Mouse (Mus musculus) Muller cell, postnatal 12 days (primary cell): ENCODE results near the gene Gpr152.
A peak's percentile ranks its signal among the peaks of the same experiment; 100 is the strongest.

Experiments
- DNase-seq: peaks from one replicate; pipeline ENCODE4 v3.0.0-alpha.2; 2015; ENCODE audit errors: inconsistent ontology term

The Gpr152 gene

DNA sequence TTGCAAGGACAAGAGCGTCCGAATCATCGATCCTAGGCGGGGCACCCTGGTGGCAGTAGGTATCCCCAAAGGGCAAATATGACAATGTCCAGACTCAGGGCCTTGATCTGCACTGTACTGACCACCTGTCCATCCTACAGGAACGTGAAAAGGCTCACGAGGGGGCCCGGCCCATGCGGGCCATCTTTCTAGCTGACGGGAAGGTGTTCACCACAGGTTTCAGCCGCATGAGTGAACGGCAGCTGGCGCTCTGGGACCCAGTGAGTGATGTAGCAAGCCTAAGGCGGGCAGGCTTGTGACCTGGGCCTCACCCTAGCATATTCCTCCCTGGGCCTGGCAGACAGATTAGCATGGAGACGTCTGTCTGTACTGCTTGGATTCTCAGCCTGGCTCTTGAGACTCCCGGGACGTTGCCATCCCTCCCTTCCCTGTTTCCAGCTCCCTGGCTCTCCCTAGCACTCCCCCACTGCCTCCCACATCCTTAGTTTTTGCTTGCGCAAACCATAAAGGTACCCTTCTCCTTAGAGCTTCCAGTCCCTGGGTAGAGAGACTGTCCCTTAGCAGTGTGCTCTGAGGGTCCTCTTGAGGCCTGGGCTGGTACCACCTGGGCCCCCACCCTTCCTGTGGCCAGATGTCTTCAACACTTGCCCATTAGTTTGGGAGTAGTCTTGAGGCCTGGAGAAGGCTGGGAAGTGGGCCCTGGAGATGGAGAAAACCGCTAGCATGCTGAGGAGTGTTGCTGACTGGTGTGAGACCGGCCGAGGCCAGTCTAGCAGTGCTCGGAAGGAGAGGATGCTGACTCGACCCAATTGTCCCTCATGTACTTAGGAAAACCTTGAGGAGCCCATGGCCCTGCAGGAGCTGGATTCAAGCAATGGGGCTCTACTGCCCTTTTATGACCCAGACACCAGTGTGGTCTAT lies 11.2 kb downstream of the Gpr152 start:
- no peak for DNase-seq

DNA sequence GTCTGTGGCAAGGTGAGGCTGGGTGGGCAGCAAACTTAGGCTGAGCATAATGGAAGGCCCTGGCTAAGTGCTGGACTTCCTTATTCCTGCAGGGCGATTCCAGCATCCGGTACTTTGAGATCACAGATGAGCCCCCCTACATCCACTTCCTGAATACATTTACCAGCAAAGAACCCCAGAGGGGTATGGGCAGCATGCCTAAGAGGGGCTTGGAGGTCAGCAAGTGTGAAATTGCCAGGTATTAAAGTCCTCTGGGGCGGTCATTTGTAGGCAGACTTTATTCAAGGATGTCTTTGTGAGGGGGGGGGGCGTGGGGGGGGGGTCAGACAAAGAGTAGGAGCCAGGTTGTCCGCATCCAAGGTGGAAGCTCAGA lies 11.9 kb downstream of the Gpr152 start:
- no peak for DNase-seq

DNA sequence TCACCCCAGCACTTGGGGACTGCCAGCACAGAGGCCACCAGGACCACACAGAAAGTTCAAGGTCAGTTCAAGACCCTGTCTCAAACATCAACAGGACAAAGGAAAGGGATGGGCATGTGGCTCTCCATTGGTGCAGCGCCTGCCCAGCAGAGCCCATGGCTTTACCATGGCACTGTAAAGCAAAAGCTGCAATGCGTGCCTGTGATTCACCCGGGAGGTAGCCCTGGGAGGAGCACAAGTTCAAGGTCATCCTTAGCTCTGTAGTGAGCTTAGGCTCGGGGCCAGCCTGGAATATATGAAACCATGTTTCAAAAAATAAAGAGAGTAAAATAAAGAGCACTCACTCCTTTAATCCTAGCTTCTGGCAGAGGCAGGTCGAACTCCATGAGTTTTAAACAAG lies 12.3 kb downstream of the Gpr152 start:
- DNase-seq, result no peak

DNA sequence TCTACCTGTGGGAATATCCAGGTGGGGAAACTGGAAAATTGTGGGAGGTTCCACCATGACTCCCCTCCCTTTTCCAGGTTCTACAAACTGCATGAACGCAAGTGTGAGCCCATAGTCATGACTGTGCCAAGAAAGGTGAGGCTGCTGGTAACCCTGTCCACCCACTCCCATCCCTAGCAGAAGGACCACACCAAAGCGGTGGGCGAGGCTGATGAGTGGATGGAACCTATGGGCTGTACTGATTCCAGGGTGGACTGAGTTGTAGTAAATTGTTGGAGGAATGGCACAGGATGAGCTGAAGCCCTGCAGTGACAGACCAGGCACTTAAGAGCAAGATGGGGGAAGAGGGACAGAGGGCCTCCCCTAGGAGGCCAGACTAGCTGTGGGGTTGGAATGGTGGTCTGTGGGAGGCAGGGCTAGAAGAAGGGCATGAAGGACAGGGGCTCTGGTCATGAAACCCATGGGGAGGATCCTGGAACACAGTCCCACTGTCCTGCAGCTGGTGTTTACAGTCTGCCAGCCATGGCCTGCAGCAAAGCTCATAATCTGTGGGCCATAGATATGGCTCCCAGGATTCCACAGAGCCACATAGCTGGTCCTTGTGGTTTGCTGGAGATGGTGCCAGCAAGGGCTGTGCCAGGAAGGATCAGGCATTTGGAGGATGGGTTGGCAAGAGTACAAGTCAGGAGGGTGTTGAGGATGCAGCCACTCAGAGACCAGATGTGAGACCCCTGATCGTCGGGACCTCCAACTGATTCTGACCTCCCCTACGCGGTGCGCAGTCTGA lies 13.1 kb downstream of the Gpr152 start:
- DNase-seq, result peak; percentile 60

DNA sequence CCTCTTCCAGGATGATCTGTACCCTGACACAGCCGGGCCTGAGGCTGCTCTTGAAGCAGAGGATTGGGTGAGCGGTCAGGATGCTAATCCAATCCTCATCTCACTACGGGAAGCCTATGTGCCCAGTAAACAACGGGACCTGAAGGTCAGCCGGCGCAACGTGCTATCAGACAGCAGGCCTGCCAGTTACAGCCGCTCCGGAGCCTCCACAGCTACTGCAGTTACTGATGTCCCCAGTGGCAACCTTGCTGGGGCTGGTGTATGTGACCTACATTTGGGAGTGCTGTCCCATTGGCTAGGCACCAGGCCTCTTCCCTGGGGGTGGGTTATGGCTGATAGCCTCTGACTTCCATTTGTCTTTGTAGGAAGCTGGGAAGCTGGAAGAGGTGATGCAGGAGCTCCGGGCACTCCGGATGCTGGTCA lies 13.7 kb downstream of the Gpr152 start, which contains the start of gene Ptprcap:
Ptprcap (plus strand) TSS at position 373 of the 423 bp plus-strand sequence.
- no peak for DNase-seq

DNA sequence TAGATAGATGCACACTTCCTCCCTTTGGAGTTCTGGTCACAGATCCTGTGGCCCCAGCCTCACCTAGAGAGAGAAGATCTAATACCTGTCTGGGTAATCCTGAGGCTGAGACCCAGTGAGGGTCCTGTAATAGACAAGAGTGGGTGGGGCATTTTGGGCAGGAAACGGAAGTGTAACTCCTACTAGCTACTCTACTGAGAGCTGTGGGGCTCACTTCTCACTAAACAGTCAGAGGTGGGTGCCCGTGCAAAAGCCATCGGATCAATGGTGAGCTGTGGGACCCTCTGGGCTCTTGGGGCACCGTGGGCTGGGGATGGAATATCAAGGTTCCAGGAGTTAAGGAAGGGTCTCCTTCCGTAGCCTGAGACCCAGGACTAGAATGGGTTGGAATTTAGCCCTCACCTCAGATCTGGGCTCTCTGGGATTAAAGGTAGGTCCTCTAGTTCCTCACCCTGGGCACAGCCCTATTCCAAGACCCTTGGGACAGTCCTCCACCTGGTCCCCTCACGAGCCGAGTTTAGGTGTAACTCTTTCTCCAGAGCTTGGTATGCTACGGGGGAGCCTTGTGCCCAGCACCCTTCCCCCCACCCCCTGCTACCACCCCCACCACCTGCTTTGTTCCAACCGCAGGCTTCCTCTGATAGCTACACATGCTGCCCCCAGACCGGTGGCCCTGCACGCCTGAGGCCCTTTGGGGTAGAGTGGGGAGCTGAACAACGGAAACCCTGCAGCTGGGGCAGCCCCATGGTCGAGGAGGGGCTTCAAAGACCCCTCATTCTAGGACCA lies 15.0 kb downstream of the Gpr152 start:
- DNase-seq, result no peak

DNA sequence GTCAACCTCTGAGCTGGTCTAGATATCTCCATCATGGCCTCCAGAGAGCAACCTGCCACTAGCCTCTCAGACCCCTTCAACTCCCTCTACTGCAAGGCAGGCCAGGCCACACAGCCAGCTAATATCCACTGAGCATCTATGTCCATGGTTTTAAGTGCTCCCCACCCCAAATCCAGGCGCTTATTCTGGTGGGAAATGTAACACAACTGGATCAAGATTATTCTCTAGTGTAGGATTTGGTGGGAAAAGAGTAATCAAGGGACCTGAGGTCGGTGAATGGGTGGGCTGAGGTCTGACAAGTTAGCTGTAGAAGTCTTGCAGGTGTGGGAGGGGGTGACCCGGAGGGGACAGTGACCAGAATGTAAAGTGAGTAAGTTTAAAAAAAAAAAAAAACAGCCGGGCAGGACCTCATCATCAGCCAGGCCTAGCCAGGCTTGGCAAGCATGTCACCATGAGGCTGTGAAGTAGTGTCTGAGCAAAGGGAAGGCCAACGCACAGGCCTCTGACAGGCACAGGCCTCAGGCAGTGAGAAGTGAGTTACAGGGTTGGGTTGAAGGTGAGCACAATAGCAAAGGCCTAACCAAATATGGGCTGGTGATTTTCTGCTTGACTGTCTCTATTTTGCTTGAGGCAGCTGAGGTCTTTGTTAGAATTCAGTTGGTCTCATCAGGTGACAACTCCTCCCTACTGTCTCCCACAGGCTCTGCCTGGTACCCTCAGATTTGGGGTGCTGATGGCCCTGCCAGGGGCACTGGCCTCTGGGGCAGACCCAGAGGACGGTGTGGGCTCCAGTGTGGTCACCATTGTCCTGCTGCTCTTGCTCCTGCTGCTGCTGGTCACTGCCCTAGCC lies 15.9 kb downstream of the Gpr152 start:
- DNase-seq, result peak; percentile 48

DNA sequence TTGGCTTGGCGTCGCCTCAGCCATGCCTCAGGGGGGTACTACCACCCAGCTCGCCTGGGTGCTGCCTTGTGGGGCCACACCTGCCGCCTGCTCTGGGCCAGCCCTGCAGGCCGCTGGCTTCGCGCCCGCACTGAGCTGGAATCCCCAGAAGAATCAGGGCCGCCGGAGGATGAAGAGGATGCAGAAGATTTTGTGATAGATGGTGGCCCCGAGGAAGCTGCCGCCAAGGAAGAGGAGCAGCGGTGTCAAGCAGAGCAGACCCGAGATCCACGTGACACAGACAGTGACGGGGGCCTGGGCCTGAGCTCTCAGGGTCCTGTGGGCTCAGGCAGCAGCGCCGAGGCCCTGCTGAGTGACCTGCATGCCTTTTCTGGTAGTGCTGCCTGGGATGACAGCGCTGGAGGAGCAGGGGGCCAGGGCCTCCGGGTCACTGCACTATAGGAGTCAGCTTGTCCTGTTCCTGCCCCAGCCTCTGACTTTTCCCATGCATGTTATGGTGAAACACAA lies 16.5 kb downstream of the Gpr152 start:
- DNase-seq, result no peak

DNA sequence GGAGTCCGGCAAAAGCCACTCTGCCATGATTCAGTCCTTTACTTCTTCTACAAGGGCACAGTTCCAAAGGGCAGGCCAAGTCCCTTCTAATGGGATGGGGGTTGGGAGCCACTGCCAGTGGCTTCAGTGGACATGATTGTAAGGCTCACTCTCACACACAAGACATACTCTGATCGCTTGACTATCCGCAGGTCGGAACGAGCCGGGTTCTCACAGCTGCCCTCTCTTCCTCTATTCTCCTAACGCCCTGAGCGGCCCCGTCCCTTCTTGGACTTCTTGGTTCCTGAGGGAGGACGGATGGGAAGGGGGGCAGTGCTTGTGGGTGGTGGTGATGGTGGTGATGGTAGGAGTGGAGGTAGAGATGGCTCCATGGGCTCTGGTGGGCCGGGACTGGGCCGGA lies 17.2 kb downstream of the Gpr152 start:
- DNase-seq, result no peak

DNA sequence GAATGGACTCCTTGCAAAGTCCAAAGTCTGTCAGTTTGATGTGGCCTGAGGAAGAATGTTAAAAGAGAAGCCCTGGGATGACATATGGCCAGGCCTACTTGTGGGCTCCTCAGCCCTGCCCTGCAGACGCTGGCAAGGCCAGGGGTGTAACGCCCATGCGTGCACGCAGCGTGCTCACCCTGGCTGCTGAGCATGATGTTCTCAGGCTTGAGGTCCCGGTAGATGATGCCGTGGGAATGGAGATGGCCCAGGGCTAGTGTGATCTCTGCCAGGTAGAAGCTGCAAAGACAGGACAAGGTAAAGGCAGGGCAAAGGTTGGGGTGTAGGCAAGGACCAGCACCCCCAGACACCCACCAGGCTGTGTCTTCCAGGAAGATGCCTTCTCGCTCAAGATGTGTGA lies 19.5 kb downstream of the Gpr152 start:
- no peak for DNase-seq

DNA sequence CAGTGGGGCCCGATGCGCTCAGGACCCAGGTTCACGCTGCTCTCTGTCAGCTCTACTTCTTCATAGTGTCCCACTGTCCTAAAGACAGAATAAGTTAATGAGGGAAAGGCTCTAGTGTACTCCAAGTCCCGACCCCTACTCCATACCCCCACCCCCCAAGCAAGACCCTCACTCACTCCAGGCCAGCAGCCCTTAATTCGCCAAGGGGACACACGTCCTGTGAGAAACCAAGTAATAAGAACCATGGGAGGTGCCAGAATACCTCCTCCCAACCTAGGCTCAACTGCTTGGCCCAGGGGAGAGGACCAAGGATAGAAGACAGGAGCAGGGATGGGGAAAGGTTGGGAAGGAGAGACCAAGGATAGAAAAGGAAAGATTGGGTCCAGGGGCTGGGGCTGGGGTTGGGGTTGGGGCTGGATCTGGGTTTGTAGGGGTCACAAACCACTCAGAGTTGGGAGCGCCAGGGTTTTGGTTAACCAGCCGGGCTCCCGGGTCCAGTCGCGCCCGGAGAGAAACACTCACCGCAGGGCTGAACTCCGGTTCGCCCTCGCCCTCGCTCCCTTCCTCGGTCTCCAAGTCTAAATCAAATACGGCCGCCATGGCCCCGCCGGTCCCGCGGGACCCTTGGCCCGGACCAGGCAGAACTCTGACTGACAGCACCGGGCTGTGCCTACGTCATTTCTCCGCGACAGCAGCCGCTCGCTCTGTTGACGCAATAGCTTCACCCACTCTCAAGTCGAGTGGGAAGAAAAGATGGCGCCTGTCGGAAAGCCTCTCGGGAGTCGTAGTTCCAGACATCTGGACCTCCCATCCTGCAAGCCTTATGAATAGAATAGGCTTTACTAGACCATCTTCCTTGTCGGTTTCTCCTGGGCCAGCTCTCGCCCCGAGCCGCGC lies 23.3 kb downstream of the Gpr152 start, which contains the start of gene Rps6kb2:
Rps6kb2 (minus strand) TSS at position 709 of the 897 bp plus-strand sequence.
- peak; percentile 89 for DNase-seq

DNA sequence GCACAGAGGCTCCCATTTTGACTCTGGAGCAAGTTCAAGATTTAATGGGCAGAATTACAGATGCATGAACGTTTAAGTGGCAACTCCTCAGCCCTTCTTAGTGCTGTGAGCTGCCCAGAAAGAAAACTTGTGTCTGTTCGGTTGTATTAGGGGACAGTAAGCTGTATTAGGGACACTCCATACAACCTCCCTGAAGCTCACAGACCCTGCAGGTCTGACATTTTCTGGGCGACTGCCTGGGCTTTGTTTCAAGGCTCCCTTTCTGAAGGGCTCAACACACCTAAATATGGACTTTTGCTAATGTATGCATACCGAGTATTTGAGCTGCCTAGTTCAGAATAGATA lies 23.9 kb downstream of the Gpr152 start:
- no peak for DNase-seq

DNA sequence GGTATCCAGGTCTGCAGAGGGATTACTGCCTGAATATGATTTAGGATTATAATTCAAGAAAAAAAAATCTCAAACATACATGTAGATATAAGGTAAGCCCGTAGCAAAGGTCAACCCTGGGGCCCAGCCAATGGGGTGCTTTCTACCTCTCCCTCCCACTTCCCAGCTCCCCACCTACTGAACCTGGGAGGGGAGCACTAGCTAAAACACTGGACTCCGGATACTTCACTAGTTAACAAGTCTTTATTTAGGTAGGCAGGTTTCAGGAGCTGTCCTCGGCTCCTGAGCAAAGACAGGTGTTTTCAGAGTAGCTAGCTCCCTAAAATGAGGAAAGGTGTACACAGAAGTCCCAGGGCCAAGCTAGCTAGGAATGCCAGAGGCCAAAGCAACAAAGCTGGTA lies 24.5 kb downstream of the Gpr152 start:
- DNase-seq, result no peak

DNA sequence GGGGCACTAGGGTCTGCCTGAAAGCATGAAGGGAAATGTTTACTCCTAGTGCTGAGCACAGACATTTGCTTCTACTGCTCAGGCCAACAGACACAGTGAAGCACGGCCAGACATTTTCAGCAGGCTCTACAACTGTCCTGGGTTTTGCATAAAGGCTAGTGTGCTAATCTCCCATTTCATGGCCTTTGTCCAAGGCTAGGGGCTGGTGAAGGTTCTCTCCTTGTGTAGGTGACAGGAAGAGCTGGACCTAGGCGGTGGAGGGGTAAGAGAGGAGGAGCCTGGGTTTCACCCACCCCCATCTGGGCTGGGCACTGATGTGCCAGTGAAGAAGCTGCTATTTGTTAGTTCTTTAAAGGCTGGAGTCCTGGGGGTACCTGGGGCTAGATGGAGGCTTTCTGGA lies 25.1 kb downstream of the Gpr152 start:
- no peak for DNase-seq

DNA sequence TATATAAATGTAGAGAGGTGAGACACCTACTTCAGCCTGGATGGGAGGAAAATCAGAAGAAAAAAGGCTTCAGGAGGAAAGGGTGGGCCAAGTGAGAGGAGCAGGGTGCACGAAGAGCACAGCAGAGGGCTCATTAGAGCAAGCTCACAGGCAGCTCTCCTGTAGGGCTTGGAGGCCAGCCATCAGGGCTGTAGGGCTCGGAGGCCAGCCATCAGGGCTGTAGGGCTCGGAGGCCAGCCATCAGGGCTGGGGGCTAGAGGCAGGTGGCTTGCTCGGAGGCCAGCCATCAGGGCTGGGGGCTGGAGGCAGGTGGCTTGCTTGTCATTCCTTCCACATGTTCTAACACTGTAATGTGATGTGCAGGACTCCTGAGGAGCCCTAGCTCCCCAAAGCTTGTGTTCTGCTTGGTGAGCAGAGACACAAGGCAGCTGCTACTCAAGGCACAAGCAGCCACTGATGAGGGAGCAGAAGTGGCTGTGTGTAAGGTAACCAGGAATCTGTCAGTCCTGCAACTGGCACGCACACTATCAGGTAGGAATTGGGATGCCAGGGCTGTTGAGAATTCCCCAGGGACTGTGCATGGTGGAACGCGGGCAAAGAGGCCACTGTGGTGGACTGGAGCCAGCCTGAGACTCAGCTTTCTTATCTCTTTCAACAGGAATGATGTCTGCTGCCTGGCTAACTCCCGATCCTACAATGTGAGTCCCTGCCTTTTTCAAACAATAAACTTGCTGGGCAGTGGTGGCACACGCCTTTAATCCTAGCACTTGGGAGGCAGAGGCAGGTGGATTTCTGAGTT lies 27.3 kb downstream of the Gpr152 start:
- no peak for DNase-seq

DNA sequence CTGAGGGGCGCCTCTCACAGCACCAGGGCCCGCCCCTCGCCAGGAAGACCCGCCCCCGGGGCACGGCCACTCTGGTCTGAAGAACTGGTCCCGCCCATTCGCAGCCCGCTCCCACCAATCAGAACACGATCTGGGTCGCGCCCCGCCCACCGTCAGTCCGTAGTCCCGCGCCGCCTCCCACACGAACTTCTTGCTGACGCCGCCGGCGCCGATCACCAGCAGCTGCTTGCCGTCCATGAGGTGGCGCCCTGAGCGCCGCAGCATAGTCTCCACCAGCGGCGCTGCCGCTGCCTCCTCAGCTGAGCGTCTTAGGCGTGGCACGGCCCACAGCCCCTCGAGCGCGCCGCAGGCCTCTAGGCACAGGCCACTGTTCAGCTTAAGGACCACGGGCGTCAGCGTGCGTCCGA lies 29.8 kb downstream of the Gpr152 start:
- peak; percentile 99 for DNase-seq

DNA sequence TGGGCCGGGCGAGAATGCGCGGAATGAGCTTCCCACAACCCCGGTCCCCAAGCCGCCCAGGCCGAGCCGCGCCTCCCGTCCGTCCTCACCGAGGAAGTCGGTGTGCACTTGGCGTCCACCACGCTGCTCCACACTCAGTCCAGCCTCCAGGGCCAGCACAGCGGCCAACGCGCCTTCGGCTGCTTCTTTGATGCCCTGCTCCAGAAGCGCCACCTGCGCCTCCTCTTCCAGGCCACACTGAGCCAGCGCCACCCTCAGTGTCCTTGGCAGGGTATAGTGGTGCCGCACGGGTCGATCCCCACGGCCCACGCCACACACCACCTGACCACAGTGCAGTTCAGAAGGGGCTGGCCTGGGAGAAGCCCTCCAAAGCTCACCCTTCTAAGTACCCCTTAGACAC lies 30.2 kb downstream of the Gpr152 start:
- DNase-seq, result no peak

DNA sequence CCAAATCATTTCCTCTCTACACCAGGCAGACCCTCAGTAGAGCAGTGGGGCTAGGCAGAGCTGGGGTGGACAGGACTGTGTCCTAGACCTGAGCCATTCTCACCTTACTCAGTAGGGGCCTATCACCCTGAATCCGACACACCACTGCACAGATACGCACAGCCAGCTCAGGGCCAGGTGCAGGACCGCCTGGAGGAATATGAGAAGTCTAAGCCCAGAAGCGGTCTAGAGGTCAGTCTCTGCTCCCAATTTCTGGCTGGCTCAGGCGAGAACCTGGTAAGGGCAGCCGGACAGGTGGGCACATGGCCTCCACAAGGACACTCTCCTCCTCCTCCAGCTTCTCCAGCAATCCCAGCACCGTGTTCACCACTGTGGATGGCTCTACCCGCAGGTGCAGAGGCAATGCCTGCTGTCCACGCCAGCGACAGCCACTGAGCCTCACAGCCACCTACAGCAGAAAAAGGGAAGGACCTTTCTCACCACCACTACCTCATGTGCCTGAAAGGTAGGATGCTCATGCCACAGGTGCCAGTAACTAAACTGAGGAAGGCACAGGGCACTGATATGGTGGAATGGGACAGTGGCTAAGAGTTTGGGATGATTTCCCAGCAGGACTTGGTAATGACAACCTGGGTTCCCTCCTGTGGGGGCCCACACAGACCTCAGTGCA lies 31.3 kb downstream of the Gpr152 start:
- DNase-seq, result no peak
